In genomic region chr8:92850239-92850638, GRCm38 (mm10) we compare ENCODE assay signal across 9 mouse cellular contexts. TPM values are rescaled to one million over a fixed set of nuclear protein-coding genes. Genes with fewer than 3 reads are reported as not detected.
DNase-seq lines count a peak whose midpoint lies in the region; ATAC-seq and TF ChIP-seq lines count a peak whose summit lies in the region.
"Had no signal": no experiment of that assay in that cellular context is flagged by ENCODE, and none has a peak within 500 bp of the region (broad histone marks: within the 10 kb centered on the region; RNA-seq: fewer than 3 reads in every experiment).

No protein-coding gene starts in this region.

- no peak overlapping the region for H3K27ac ChIP-seq in kidney, adult 2 months (ENCODE audit: insufficient read depth, low read depth, low read length)
- H3K27ac ChIP-seq: midbrain, embryonic 12.5 days had no signal

- no peak overlapping the region for H3K4me3 ChIP-seq in kidney, adult 2 months (ENCODE audit: insufficient read depth, low read depth, low read length)
- H3K4me3 ChIP-seq: midbrain, embryonic 12.5 days had no signal

- WGBS in kidney, adult 2 months: 43% methylated on average over 4 of the region's 4 CpGs

- DNase-seq in adrenal gland, postnatal 36 days: peak; percentile 61 to 81
- peak; percentile 71 to 81 for DNase-seq in cerebellum, postnatal 14 days
- DNase-seq in gastrocnemius, postnatal 36 days: peak; percentile 94
- DNase-seq in kidney, adult 2 months: peak; percentile 88
- peak; percentile 56 to 84 for DNase-seq in left cerebral cortex, postnatal 25 days (ENCODE audit: low spot score in 2 of 2)
- peak; percentile 60 for DNase-seq in retina, postnatal 1 day

- no peaks in the 10 kb centered on the region for H3K36me3 ChIP-seq in kidney, adult 2 months (ENCODE audit: control insufficient read depth, insufficient read depth, low read length)
- H3K36me3 ChIP-seq: midbrain, embryonic 12.5 days had no signal

- intact Hi-C loops in gastrocnemius, postnatal 36 days (cut with DNase I): loop anchor here (1.0 kb wide), 1 partner anchor 26 kb away; no protein-coding TSS in a partner anchor
- intact Hi-C loops in left cerebral cortex, postnatal 25 days (cut with DNase I): no loop called here

- TF ChIP-seq POLR2A in kidney, adult 2 months (IDR thresholded peaks at IDR 0.05; ENCODE audit: low read depth, low read length): no peak

- H3K27me3 ChIP-seq in kidney, adult 2 months (replicated peaks; ENCODE audit: control insufficient read depth, insufficient read depth, low read length): no peaks in the 10 kb centered on the region

- TF ChIP-seq CTCF in kidney, adult 2 months (conservative IDR thresholded peaks at IDR 0.05; ENCODE audit: insufficient read depth, insufficient read length, low read depth, low read length): no peak

- ATAC-seq in CD4-positive, CD25-positive, alpha-beta regulatory T cell, adult 4 months: no peak
- no peak for ATAC-seq in erythroblast, adult 5-6 weeks (replicated peaks; ENCODE audit: low FRiP score, poor library complexity, severe bottlenecking)

- 0 out of 2 replicates have a peak, but pooled peaks cover 5% of the 10 kb centered on the region for H3K4me1 ChIP-seq in kidney, adult 2 months (ENCODE audit: control insufficient read depth, insufficient read depth, low read length)

RNA-seq across cellular contexts. Expression of gene Lpcat2, which starts 4.9 kb away (rescaled TPM):
- 10 to 100 TPM in 1 of 2 experiments, 1 to 10 TPM in 1; 2.7 to 24.5 TPM for total RNA-seq in adrenal gland, postnatal 36 days (2021)
- under 1 TPM; 0.32 to 0.43 TPM for total RNA-seq in gastrocnemius, postnatal 36 days (2021)
- 1.0 and 1.5 TPM in 2 replicates for polyA plus RNA-seq in kidney, adult 2 months (2012; rRNA removed)
- 1 to 10 TPM; 7.8 to 9.0 TPM for total RNA-seq in left cerebral cortex, postnatal 25 days (2021)
- polyA plus RNA-seq in CD4-positive, CD25-positive, alpha-beta regulatory T cell, adult 4 months (2017; shearing (Covaris generic)): under 1 TPM in 1 of 2 experiments, not detected in 1; 0.22 TPM
- total RNA-seq in erythroblast, adult 5-6 weeks (2015; ENCODE audit: low replicate concordance): 7.7 and 29.0 TPM in 2 replicates
- total RNA-seq in erythroblast, adult 5-6 weeks (2017; ENCODE audit: low replicate concordance): 8.6 and 8.8 TPM in 2 replicates

RNA-seq across cellular contexts. Expression of gene Mmp2, which starts 23.1 kb away (rescaled TPM):
- total RNA-seq in adrenal gland, postnatal 36 days (2021): 10 to 100 TPM; 27.3 to 39.8 TPM
- 10 to 100 TPM; 59.7 to 60.9 TPM for total RNA-seq in gastrocnemius, postnatal 36 days (2021)
- polyA plus RNA-seq in kidney, adult 2 months (2012; rRNA removed): 17.1 and 20.9 TPM in 2 replicates
- total RNA-seq in left cerebral cortex, postnatal 25 days (2021): 1 to 10 TPM; 2.2 to 2.8 TPM
- polyA plus RNA-seq in CD4-positive, CD25-positive, alpha-beta regulatory T cell, adult 4 months (2017; shearing (Covaris generic)): not detected
- total RNA-seq in erythroblast, adult 5-6 weeks (2015; ENCODE audit: low replicate concordance): not detected in 2 replicates
- 1.1 TPM in 1 of 2 replicates, not detected in the other for total RNA-seq in erythroblast, adult 5-6 weeks (2017; ENCODE audit: low replicate concordance)

RNA-seq across cellular contexts. Expression of gene Capns2, which starts 51.0 kb away (rescaled TPM):
- total RNA-seq in adrenal gland, postnatal 36 days (2021): 1 to 10 TPM in 1 of 2 experiments, not detected in 1; 3.5 TPM
- not detected for total RNA-seq in gastrocnemius, postnatal 36 days (2021)
- 0.16 TPM in 1 of 2 replicates, not detected in the other for polyA plus RNA-seq in kidney, adult 2 months (2012; rRNA removed)
- 1 to 10 TPM in 1 of 2 experiments, under 1 TPM in 1; 0.78 to 1.2 TPM for total RNA-seq in left cerebral cortex, postnatal 25 days (2021)
- polyA plus RNA-seq in CD4-positive, CD25-positive, alpha-beta regulatory T cell, adult 4 months (2017; shearing (Covaris generic)): not detected
- total RNA-seq in erythroblast, adult 5-6 weeks (2015; ENCODE audit: low replicate concordance): not detected in 2 replicates
- not detected in 2 replicates for total RNA-seq in erythroblast, adult 5-6 weeks (2017; ENCODE audit: low replicate concordance)

Comparison
In these comparisons a context has a peak if more than half of its experiments do, and no peak if none do; other contexts are left out.
1. RNA of gene Mmp2, which starts 23.1 kb away (total RNA-seq): 59.7 to 60.9 TPM in gastrocnemius, postnatal 36 days and 27.3 to 39.8 TPM in adrenal gland, postnatal 36 days; 2.2 to 2.8 TPM in left cerebral cortex, postnatal 25 days and 1.1 TPM in erythroblast, adult 5-6 weeks; every median in the first group is over 4 times any median in the second.
2. Peak in every context shown above with its lines, with median percentiles within 50 percentile points of each other: DNase-seq.